Mouse (Mus musculus): ENCODE results near the gene Scimp. TPM values are rescaled to one million over a fixed set of nuclear protein-coding genes. Genes with fewer than 3 reads are reported as not detected.

The Scimp gene
- polyA plus RNA-seq, 1 experiment from 2014 or later, result 0.37 TPM

DNA sequence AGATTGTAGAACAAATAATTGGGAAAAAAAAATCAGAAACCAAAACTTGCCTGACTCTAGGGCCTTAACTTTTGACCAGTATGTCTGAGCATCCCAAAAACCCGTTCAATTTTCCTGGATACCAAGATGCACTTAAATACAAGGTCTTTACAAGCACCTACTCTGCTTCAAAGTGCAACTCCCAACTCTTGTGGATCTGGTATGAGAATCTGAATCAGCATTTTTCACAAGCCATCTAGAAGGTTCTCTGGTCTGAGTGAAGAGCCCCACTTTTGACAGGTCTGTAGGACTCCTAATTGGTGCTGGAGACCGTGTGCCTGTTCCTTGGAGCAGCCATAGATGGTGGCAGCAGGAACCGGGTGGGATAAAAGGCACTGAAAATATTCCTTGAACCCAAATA is 8.0 kb downstream of the Scimp start:
- WGBS, result 79% methylated on average over 3 of the region's 3 CpGs
- Histone ChIP-seq H3K9ac (ENCODE audit: low read depth, low read length) (no peak overlapping the region), H3K4me1 (ENCODE audit: control insufficient read depth, insufficient read depth, low read length) (0 out of 2 replicates have a peak, but pooled peaks cover 4% of the 10 kb centered on the region), H3K4me3 (ENCODE audit: low read length) (no peak overlapping the region), H3K27ac (ENCODE audit: low read length) (0 out of 2 replicates have a peak overlapping the region, but pooled peaks have one; percentile 5), H3K9me3 (ENCODE audit: control insufficient read depth, low read length) (no peaks in the 10 kb centered on the region), H3K4me2 (ENCODE audit: low read depth, low read length) (no peak overlapping the region), H3K27me3 (replicated peaks; ENCODE audit: control insufficient read depth, insufficient read depth, low read length) (no peaks in the 10 kb centered on the region), H3K36me3 (ENCODE audit: control insufficient read depth, insufficient read depth, low read length) (no peaks in the 10 kb centered on the region)
- ATAC-seq, result no peak

DNA sequence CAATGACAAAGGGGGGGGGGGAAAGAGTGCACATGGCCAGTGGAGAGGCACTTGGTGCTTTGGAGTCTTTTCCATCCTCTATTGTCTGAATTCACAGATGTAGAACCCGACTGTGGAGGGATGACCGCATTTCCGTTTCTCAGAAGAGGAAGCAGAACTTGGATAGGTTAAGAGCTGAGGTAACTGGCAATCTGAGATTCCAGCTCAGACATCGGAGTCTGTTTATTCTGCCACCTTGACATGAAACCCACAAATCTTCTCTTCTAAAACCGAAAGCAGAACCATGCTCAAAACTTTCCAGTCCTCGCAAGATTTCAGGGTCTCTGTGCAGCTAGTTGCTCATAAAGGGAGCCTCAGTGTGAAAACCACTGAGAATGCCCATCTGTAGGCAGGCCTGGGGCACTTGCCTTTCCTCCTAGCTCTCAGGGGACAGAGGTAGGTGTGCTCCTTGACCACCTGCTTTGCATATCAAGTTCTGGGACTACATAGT is 8.6 kb downstream of the Scimp start:
- H3K27me3 ChIP-seq (replicated peaks; ENCODE audit: control insufficient read depth, insufficient read depth, low read length), result no peaks in the 10 kb centered on the region
- no peak overlapping the region for H3K4me2 ChIP-seq (ENCODE audit: low read depth, low read length)
- no peak overlapping the region for H3K9ac ChIP-seq (ENCODE audit: low read depth, low read length)
- H3K27ac ChIP-seq (ENCODE audit: low read length), result no peak overlapping the region
- no peak overlapping the region for H3K4me3 ChIP-seq (ENCODE audit: low read length)
- H3K4me1 ChIP-seq (ENCODE audit: control insufficient read depth, insufficient read depth, low read length), result 0 out of 2 replicates have a peak, but pooled peaks cover 4% of the 10 kb centered on the region
- WGBS, result 73% methylated on average over 6 of the region's 6 CpGs
- ATAC-seq, result no peak
- no peaks in the 10 kb centered on the region for H3K36me3 ChIP-seq (ENCODE audit: control insufficient read depth, insufficient read depth, low read length)
- H3K9me3 ChIP-seq (ENCODE audit: control insufficient read depth, low read length), result no peaks in the 10 kb centered on the region

DNA sequence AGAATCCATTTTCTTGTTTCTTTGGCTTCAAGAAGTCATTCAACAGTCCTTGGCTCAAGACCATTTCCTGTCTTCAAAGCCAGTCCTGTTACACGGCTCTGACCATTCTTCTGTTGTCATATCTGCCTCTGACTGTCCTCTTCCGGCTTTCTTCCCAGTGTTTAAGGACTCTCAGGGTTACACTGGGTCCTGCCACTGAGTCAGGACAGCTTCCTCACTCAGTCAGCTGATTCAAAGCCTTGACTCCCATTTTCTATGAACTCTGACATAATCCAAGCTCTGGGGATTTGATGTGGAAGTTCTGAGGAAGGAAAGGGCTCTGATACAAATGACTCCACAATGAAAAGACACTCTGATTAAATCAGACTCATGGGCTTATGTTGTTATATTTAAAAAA is 9.5 kb downstream of the Scimp start:
- no peak for ATAC-seq
- H3K36me3 ChIP-seq (ENCODE audit: control insufficient read depth, insufficient read depth, low read length), result no peaks in the 10 kb centered on the region
- no peak overlapping the region for H3K9ac ChIP-seq (ENCODE audit: low read depth, low read length)
- H3K27ac ChIP-seq (ENCODE audit: low read length), result no peak overlapping the region
- 75% methylated on average over 2 of the region's 2 CpGs for WGBS
- H3K4me1 ChIP-seq (ENCODE audit: control insufficient read depth, insufficient read depth, low read length), result 0 out of 2 replicates have a peak, but pooled peaks cover 4% of the 10 kb centered on the region
- no peak overlapping the region for H3K4me3 ChIP-seq (ENCODE audit: low read length)
- no peaks in the 10 kb centered on the region for H3K27me3 ChIP-seq (replicated peaks; ENCODE audit: control insufficient read depth, insufficient read depth, low read length)
- no peak overlapping the region for H3K4me2 ChIP-seq (ENCODE audit: low read depth, low read length)
- H3K9me3 ChIP-seq (ENCODE audit: control insufficient read depth, low read length), result no peaks in the 10 kb centered on the region

DNA sequence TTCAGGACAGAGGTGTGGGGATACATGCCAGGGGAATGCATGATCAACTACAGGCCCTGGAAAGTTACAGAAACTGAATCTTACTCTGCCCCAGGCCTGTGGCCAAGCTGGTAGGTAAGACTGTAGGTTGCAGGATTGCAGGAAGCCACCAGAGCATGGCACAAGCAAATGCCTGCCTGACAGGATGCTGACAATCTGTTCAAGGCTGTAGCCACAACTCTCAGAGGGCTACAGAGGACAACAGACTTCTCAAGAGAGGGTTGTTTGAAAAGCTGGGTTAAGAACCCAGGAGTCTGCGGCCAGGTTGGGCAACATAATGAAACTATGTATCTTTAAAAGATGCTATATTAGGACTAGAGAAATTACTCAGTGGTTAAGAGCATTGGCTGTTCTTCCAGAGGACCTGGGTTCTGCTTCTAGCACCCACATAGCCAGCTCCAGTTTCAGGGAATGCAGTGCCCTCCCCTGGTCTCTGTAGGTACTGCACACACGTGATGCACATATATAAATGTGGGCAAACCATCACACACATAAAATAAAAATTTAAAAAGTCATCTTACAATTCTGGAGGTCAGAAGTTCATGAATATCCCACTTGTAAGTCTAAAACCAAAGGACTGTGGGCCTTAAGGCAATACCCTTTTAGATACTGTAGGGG is 10.1 kb downstream of the Scimp start:
- H3K4me3 ChIP-seq (ENCODE audit: low read length), result no peak overlapping the region
- H3K27ac ChIP-seq (ENCODE audit: low read length), result no peak overlapping the region
- no peaks in the 10 kb centered on the region for H3K9me3 ChIP-seq (ENCODE audit: control insufficient read depth, low read length)
- H3K4me2 ChIP-seq (ENCODE audit: low read depth, low read length), result no peak overlapping the region
- H3K4me1 ChIP-seq (ENCODE audit: control insufficient read depth, insufficient read depth, low read length), result 0 out of 2 replicates have a peak, but pooled peaks cover 4% of the 10 kb centered on the region
- H3K36me3 ChIP-seq (ENCODE audit: control insufficient read depth, insufficient read depth, low read length), result no peaks in the 10 kb centered on the region
- no peak overlapping the region for H3K9ac ChIP-seq (ENCODE audit: low read depth, low read length)
- H3K27me3 ChIP-seq (replicated peaks; ENCODE audit: control insufficient read depth, insufficient read depth, low read length), result no peaks in the 10 kb centered on the region
- WGBS, result 96% methylated on average over 2 of the region's 2 CpGs
- ATAC-seq, result no peak

DNA sequence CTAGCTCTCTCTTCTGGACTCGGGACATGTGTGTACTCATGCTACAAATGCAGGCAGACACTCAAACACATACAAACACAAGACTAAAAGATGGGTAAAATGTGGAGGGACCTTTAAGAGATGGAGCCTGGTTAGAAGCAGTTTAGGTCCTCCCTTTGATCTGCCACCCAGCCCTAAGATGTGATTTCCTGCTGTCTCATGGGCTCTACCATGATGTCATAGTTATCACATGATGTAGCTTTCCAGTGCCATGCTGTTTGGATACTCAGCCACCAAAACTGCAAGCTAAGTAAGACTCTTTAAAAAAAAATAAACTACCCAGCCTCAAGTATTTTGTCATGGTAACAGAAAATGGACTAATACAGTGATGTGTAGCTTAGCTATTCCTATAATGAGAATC is 20.0 kb downstream of the Scimp start:
- WGBS, result 97% methylated on average over 1 of the region's 1 CpGs
- H3K9me3 ChIP-seq (ENCODE audit: control insufficient read depth, low read length), result no peaks in the 10 kb centered on the region
- ATAC-seq, result no peak

DNA sequence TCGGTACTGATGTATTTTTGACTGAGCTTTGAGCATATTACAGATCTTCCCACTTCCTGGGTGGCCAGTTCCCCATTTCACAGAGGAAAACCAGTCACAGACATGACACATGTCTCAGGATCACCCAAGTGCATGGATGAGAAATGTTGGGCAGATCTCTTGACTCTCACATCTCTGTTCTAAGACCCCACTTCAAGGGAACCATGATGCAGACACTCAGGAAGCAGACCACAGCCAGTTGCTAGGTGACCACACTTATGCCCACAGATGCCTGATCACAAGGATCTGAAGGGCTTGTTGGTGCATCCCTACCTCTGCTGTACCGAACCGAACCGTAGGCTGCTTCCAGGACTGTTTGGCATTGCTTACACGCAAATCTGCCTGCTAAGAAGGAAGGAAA is 20.7 kb downstream of the Scimp start:
- no peak overlapping the region for H3K9ac ChIP-seq (ENCODE audit: low read depth, low read length)
- H3K4me1 ChIP-seq (ENCODE audit: control insufficient read depth, insufficient read depth, low read length), result no peaks in the 10 kb centered on the region
- no peak overlapping the region for H3K27ac ChIP-seq (ENCODE audit: low read length)
- H3K36me3 ChIP-seq (ENCODE audit: control insufficient read depth, insufficient read depth, low read length), result no peaks in the 10 kb centered on the region
- H3K9me3 ChIP-seq (ENCODE audit: control insufficient read depth, low read length), result no peaks in the 10 kb centered on the region
- no peak overlapping the region for H3K4me2 ChIP-seq (ENCODE audit: low read depth, low read length)
- 82% methylated on average over 5 of the region's 5 CpGs for WGBS
- ATAC-seq, result no peak
- no peaks in the 10 kb centered on the region for H3K27me3 ChIP-seq (replicated peaks; ENCODE audit: control insufficient read depth, insufficient read depth, low read length)
- H3K4me3 ChIP-seq (ENCODE audit: low read length), result no peak overlapping the region

More for the DNA sequence above, 20.0 kb downstream of the Scimp start:
- no peak overlapping the region for H3K4me2 ChIP-seq (ENCODE audit: low read depth, low read length)
- H3K4me3 ChIP-seq (ENCODE audit: low read length), result no peak overlapping the region
- H3K4me1 ChIP-seq (ENCODE audit: control insufficient read depth, insufficient read depth, low read length), result no peaks in the 10 kb centered on the region
- H3K36me3 ChIP-seq (ENCODE audit: control insufficient read depth, insufficient read depth, low read length), result no peaks in the 10 kb centered on the region
- no peaks in the 10 kb centered on the region for H3K27me3 ChIP-seq (replicated peaks; ENCODE audit: control insufficient read depth, insufficient read depth, low read length)
- H3K9ac ChIP-seq (ENCODE audit: low read depth, low read length), result no peak overlapping the region
- no peak overlapping the region for H3K27ac ChIP-seq (ENCODE audit: low read length)

DNA sequence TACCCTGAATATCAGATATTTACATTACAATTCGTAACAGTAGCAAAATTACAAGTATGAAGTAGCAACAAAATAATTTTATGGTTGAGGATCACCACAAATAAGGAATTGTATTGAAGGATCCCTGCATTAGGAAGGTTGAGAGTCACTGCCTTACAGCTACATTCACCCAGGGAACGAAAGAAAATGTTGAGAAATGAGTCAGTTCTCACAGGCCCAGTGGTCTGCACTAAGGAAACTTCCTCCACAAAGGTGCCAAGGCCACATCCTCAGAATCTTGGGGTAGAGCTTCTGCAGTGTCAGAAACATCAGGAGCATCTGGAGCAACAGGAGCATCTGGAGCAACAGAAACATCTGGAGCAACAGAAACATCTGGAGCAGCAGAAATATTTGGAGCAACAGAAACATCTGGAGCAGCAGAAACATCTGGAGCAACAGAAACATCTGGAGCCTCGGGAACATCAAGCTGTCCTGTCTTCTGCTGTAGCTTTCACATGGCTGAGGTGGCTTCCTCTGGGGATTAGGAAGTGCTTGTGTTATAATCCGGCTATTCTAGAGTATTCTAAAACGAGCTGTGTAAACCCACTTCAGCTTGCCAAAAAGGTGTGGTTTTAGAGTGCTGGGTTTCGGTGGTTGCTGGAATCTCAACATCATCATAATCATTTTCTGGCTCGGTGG is 21.4 kb downstream of the Scimp start:
- Histone ChIP-seq H3K9ac (ENCODE audit: low read depth, low read length) (no peak overlapping the region), H3K9me3 (ENCODE audit: control insufficient read depth, low read length) (no peaks in the 10 kb centered on the region), H3K27me3 (replicated peaks; ENCODE audit: control insufficient read depth, insufficient read depth, low read length) (no peaks in the 10 kb centered on the region), H3K36me3 (ENCODE audit: control insufficient read depth, insufficient read depth, low read length) (no peaks in the 10 kb centered on the region), H3K4me1 (ENCODE audit: control insufficient read depth, insufficient read depth, low read length) (no peaks in the 10 kb centered on the region), H3K4me2 (ENCODE audit: low read depth, low read length) (no peak overlapping the region), H3K4me3 (ENCODE audit: low read length) (no peak overlapping the region), H3K27ac (ENCODE audit: low read length) (no peak overlapping the region)
- ATAC-seq, result no peak
- WGBS, result 74% methylated on average over 7 of the region's 7 CpGs

DNA sequence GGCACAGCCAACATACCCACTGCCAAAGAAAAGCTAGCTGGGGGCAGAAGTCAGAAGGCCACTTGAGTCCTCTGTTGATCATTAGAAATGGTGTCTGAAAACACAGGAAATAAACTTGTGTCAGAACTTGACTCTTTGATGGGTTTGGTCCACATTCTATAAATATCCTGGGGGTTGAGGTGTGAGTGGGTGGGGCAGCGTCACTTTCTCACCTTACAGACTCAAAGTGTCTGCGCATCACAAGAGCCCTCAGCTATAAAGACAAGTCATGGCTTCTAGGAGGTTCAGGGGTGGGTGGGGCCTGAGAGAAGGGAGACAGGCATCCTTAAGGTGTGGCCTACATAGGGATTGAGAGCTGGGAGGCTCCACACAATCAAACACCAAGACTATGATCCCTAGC is 22.0 kb downstream of the Scimp start:
- Histone ChIP-seq H3K4me3 (ENCODE audit: low read length) (no peak overlapping the region), H3K4me1 (ENCODE audit: control insufficient read depth, insufficient read depth, low read length) (no peaks in the 10 kb centered on the region)

DNA sequence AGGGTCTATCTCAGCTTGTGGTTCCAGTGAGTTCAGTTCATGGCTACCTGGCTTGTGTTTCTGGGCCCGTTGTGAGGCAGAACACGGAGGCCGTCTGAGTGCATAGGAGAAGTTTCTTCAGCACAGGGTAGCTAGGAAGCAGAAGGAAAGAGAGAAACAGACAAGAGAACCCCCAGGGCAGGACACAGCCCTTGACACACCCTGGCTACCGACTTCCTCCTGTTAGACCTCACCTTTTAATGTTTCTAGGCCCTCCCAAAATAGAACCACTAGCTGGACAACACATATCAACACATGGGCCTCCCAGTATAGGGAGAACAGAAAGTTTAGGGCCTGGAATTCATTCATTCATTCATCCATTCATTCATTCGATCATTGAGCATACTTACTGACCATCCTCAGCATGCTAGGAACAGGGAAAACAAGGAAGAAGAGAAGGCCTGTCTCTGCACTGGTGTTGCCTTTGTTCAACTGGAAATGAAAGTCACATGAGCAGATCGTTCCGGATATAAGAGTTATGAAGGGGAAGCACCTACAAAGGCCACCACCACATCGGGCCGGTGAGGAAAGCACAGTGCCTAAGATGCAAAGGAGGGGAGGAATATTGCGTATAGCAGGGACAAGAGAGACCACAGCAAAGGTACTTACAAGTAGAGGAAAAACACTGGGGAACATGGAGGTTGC is 23.3 kb downstream of the Scimp start:
- Histone ChIP-seq H3K27me3 (replicated peaks; ENCODE audit: control insufficient read depth, insufficient read depth, low read length) (no peaks in the 10 kb centered on the region), H3K9me3 (ENCODE audit: control insufficient read depth, low read length) (no peaks in the 10 kb centered on the region), H3K4me2 (ENCODE audit: low read depth, low read length) (no peak overlapping the region), H3K4me3 (ENCODE audit: low read length) (no peak overlapping the region), H3K36me3 (ENCODE audit: control insufficient read depth, insufficient read depth, low read length) (no peaks in the 10 kb centered on the region), H3K27ac (ENCODE audit: low read length) (no peak overlapping the region), H3K9ac (ENCODE audit: low read depth, low read length) (no peak overlapping the region), H3K4me1 (ENCODE audit: control insufficient read depth, insufficient read depth, low read length) (no peaks in the 10 kb centered on the region)
- ATAC-seq, result no peak
- whole genome bisulfite sequencing, result 85% methylated on average over 10 of the region's 10 CpGs

More for the DNA sequence above, 22.0 kb downstream of the Scimp start:
- 74% methylated on average over 2 of the region's 2 CpGs for WGBS
- no peaks in the 10 kb centered on the region for H3K9me3 ChIP-seq (ENCODE audit: control insufficient read depth, low read length)
- H3K9ac ChIP-seq (ENCODE audit: low read depth, low read length), result no peak overlapping the region
- H3K36me3 ChIP-seq (ENCODE audit: control insufficient read depth, insufficient read depth, low read length), result no peaks in the 10 kb centered on the region
- no peak overlapping the region for H3K4me2 ChIP-seq (ENCODE audit: low read depth, low read length)
- H3K27ac ChIP-seq (ENCODE audit: low read length), result no peak overlapping the region
- no peaks in the 10 kb centered on the region for H3K27me3 ChIP-seq (replicated peaks; ENCODE audit: control insufficient read depth, insufficient read depth, low read length)
- ATAC-seq, result no peak
